Mouse (Mus musculus) ES-E14 (cell line): ENCODE results near the gene Fgd6. TPM values are rescaled to one million over a fixed set of nuclear protein-coding genes. Genes with fewer than 3 reads are reported as not detected.

ENCODE experiments used
- DNase-seq: peaks from one replicate; pipeline ENCODE4 v3.0.0-alpha.2; 2013; ENCODE audit warnings: low read depth, low spot score
- H3K27ac ChIP-seq: 2 replicates; pipeline ENCODE4 v1.5.1; 2012; ENCODE audit warnings: low read depth, mild to moderate bottlenecking, low read length, moderate library complexity, mixed read lengths; ENCODE audit not compliant: poor library complexity, insufficient read depth, severe bottlenecking
- H3K36me3 ChIP-seq: 2 replicates; pipeline ENCODE4 v1.6.1; 2012; ENCODE audit warnings: mild to moderate bottlenecking, low read length, moderate library complexity, mixed read lengths; ENCODE audit not compliant: control insufficient read depth, poor library complexity, insufficient read depth, severe bottlenecking
- H3K4me1 ChIP-seq, 2 experiments: fragments of 150-350 bp in 1 of 2; sonication (generic) in 1 of 2; 2 replicates each; pipeline ENCODE4 v1.6.1; 2012; ENCODE audit warnings: low read length in 2 of 2, mild to moderate bottlenecking in 1 of 2, mixed read lengths in 1 of 2; ENCODE audit not compliant: control insufficient read depth in 2 of 2, insufficient read depth in 2 of 2, poor library complexity in 1 of 2
- H3K4me3 ChIP-seq, 2 experiments: fragments of 150-350 bp in 1 of 2; sonication (generic) in 1 of 2; 2 replicates each; pipeline ENCODE4 v1.5.1; 2012; ENCODE audit warnings: low read length in 2 of 2, low read depth in 1 of 2, mild to moderate bottlenecking in 1 of 2, mixed read lengths in 1 of 2; ENCODE audit not compliant: insufficient read depth in 1 of 2, poor library complexity in 1 of 2, severe bottlenecking in 1 of 2
- H3K9ac ChIP-seq: 2 replicates; pipeline ENCODE4 v1.6.1; 2012; ENCODE audit warnings: low read depth, mild to moderate bottlenecking, low read length, mixed read lengths; ENCODE audit not compliant: poor library complexity, insufficient read depth, severe bottlenecking
- H3K9me3 ChIP-seq: fragments of 150-350 bp; sonication (generic); 2 replicates; pipeline ENCODE4 v1.6.1; 2012; ENCODE audit warnings: low read depth, mild to moderate bottlenecking, low read length; ENCODE audit not compliant: control insufficient read depth, insufficient read depth
- CHD2 ChIP-seq: IDR thresholded peaks from 2 replicates; pipeline ENCODE4 v1.6.1; 2014; ENCODE audit warnings: mild to moderate bottlenecking, low read depth, low read length, inconsistent platforms
- HCFC1 ChIP-seq: IDR thresholded peaks from 2 replicates; pipeline ENCODE4 v1.6.1; 2012; ENCODE audit warnings: low read length, inconsistent platforms, borderline replicate concordance; ENCODE audit not compliant: insufficient read depth
- MAFK ChIP-seq: IDR thresholded peaks from 2 replicates; pipeline ENCODE4 v1.6.1; 2014; ENCODE audit warnings: mild to moderate bottlenecking, low read depth, low read length, inconsistent platforms; ENCODE audit not compliant: insufficient read depth
- ZC3H11A ChIP-seq: IDR thresholded peaks from 2 replicates; pipeline ENCODE4 v1.6.1; 2012; ENCODE audit warnings: low read depth, mild to moderate bottlenecking, inconsistent platforms, low read length, borderline replicate concordance
- ZNF384 ChIP-seq: IDR thresholded peaks from 2 replicates; pipeline ENCODE4 v1.6.1; 2012; ENCODE audit warnings: low read depth, low read length, inconsistent platforms
- in situ Hi-C, 2 experiments: fragments of 600-800 bp; cut with MboI; formaldehyde crosslinking; loops; one replicate each; pipeline ENCODE4 v1.15.1; 2025; ENCODE audit warnings: low sequenced_read_pairs in 2 of 2, inconsistent platforms in 1 of 2; ENCODE audit not compliant: unreplicated experiment in 2 of 2
- total RNA-seq: library from RNA; depleted of rRNA; stranded (reverse); fragments of 300-350 nt; gene quantifications from 2 replicates; pipeline ENCODE4 v1.2.3, GENCODE M21; 2012; rRNA removed

Fgd6 gene
- 3.5 and 4.4 TPM in 2 replicates for total RNA-seq

GRCm38 (mm10) chr10:94035658-94036374, at the start of gene Fgd6, which contains the start of gene Vezt:
Gene Fgd6, plus strand, starts transcription at chr10:94036001.
Gene Vezt, minus strand, starts transcription at chr10:94035817.
- Histone ChIP-seq H3K36me3 (no peaks in the 10 kb centered on the region), H3K4me1 (peaks cover 0 to 5% of the 10 kb centered on the region in 2 experiments; a peak in 2 of 4 replicates), H3K9ac (peak within 1 kb of the TSS; percentile 89), H3K27ac (no peak within 1 kb of the TSS), H3K9me3 (no peaks in the 10 kb centered on the region), H3K4me3 (peak within 1 kb of the TSS; percentile 97 to 100)
- DNase-seq: peak; percentile 99
- in situ Hi-C loops: no loop called here
- TF ChIP-seq ZNF384: no peak
- TF ChIP-seq HCFC1: peak; percentile 93
- TF ChIP-seq CHD2: no peak
- TF ChIP-seq ZC3H11A: 0 out of 2 replicates have a peak, but pooled peaks have one; percentile 16

DNA sequence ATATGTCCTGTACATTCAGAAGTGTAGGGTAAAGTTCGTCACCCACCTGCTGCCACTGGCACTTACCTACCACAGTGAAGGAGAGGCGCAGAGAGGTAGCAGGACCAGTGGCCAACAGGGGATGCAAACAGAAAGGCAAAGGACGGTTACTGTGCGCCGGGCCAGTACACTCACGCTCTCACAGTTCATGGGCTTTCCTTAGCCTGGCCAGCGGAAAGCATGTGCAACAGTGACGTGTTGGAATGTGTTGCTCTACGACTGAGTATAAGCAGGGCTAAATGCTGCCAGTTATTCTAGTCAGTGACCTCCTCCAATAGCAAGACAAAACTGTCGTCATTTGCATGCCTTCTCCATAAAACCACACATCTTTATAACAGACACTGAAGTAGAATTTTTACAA, 41.7 kb upstream of the Fgd6 start:
- Histone ChIP-seq H3K27ac (no peak overlapping the region), H3K4me3 (no peak overlapping the region), H3K9me3 (no peaks in the 10 kb centered on the region), H3K9ac (no peak overlapping the region), H3K4me1 (no peaks in the 10 kb centered on the region; a peak in 1 of 4 replicates), H3K36me3 (peaks cover 2% of the 10 kb centered on the region)
- no peak for DNase-seq
- TF ChIP-seq HCFC1: no peak
- no peak for TF ChIP-seq ZC3H11A
- no peak for TF ChIP-seq CHD2
- no peak for TF ChIP-seq MAFK
- TF ChIP-seq ZNF384: no peak
- in situ Hi-C loops: no loop called here

GRCm38 (mm10) chr10:93995100-93995499, 40.7 kb upstream of the Fgd6 start:
- Histone ChIP-seq H3K9me3 (no peaks in the 10 kb centered on the region), H3K4me3 (no peak overlapping the region), H3K4me1 (no peaks in the 10 kb centered on the region; a peak in 1 of 4 replicates), H3K27ac (no peak overlapping the region), H3K9ac (no peak overlapping the region), H3K36me3 (no peaks in the 10 kb centered on the region; the same call in 1 of the 2 replicates)
- TF ChIP-seq CHD2 (no peak), MAFK (no peak), ZC3H11A (no peak), ZNF384 (no peak), HCFC1 (no peak)
- in situ Hi-C loops: no loop called here
- DNase-seq: peak; percentile 12

DNA sequence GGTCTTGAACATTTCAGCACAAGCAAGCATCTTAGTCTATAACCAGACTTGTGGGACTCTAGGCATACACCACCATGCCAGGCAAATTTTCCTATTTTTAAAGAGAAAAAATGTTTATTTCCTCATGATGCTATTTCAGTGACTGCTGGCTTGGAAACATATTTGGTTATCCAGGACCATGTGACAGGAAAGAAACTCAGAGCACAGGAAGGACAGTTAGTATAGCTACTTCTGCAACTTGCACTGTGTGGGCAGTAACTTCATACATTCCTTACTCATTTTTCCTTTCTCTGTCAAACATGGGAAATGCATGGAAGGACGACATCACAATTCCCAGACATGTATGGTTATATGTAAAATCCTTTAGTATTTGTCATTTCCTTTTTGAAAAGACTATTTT, 36.4 kb upstream of the Fgd6 start:
- Histone ChIP-seq H3K36me3 (no peaks in the 10 kb centered on the region), H3K9ac (no peak overlapping the region), H3K4me3 (no peak overlapping the region), H3K4me1 (no peaks in the 10 kb centered on the region; a peak in 1 of 4 replicates), H3K27ac (no peak overlapping the region), H3K9me3 (no peaks in the 10 kb centered on the region)
- TF ChIP-seq HCFC1: no peak
- no peak for DNase-seq
- in situ Hi-C loops: no loop called here
